Mouse (Mus musculus) erythroblast, embryonic 14.5 days (primary cell): ENCODE measurements around the gene Mrpl2.

ENCODE experiments used
- GATA1 ChIP-seq: IDR thresholded peaks from 2 replicates; pipeline ENCODE4 v1.6.1; 2012; ENCODE audit warnings: low read length, inconsistent platforms, mixed read lengths
- TAL1 ChIP-seq: IDR thresholded peaks from 3 replicates; pipeline ENCODE4 v1.6.1; 2012; ENCODE audit warnings: low read length, inconsistent platforms, mixed read lengths

GRCm38 (mm10) chr17:46678911-46679310, 32.9 kb downstream of the Mrpl2 start:
- no peak for TF ChIP-seq TAL1
- no peak for TF ChIP-seq GATA1
